Mouse (Mus musculus): ENCODE measurements around the gene Gdf10.

Gdf10 gene

GRCm38 (mm10) chr14:33923168-33924070, at the start of gene Gdf10:
Gdf10 (plus strand) TSS chr14:33923587.
- DNase-seq (ENCODE audit: low read depth, low spot score) = no peak

GRCm38 (mm10) chr14:33878826-33879225, 44.6 kb upstream of the Gdf10 start:
- DNase-seq (ENCODE audit: low read depth, low spot score) = no peak

GRCm38 (mm10) chr14:33880236-33880635, 43.2 kb upstream of the Gdf10 start:
- no peak for DNase-seq (ENCODE audit: low read depth, low spot score)

GRCm38 (mm10) chr14:33881471-33881870, 41.9 kb upstream of the Gdf10 start:
- no peak for DNase-seq (ENCODE audit: low read depth, low spot score)

- no peak for DNase-seq (ENCODE audit: low read depth, low spot score)
Measured at GRCm38 (mm10) chr14:33883046-33883445, 40.3 kb upstream of the Gdf10 start.

GRCm38 (mm10) chr14:33885466-33885865, 37.9 kb upstream of the Gdf10 start:
- DNase-seq (ENCODE audit: low read depth, low spot score) = no peak

GRCm38 (mm10) chr14:33888387-33889035, 34.9 kb upstream of the Gdf10 start:
- DNase-seq (ENCODE audit: low read depth, low spot score) = no peak

- no peak for DNase-seq (ENCODE audit: low read depth, low spot score)
Measured at GRCm38 (mm10) chr14:33889971-33890370, 33.4 kb upstream of the Gdf10 start.

- DNase-seq (ENCODE audit: low read depth, low spot score) = no peak
Measured at GRCm38 (mm10) chr14:33891507-33891906, 31.9 kb upstream of the Gdf10 start.

- DNase-seq (ENCODE audit: low read depth, low spot score) = no peak
Measured at GRCm38 (mm10) chr14:33895777-33896176, 27.6 kb upstream of the Gdf10 start.

GRCm38 (mm10) chr14:33896628-33897300, 26.6 kb upstream of the Gdf10 start:
- peak; percentile 41 for DNase-seq (ENCODE audit: low read depth, low spot score)

GRCm38 (mm10) chr14:33902783-33903182, 20.6 kb upstream of the Gdf10 start:
- no peak for DNase-seq (ENCODE audit: low read depth, low spot score)

- peak; percentile 8 for DNase-seq (ENCODE audit: low read depth, low spot score)
Measured at GRCm38 (mm10) chr14:33903199-33903598, 20.2 kb upstream of the Gdf10 start.

- no peak for DNase-seq (ENCODE audit: low read depth, low spot score)
Measured at GRCm38 (mm10) chr14:33904851-33905250, 18.5 kb upstream of the Gdf10 start.

GRCm38 (mm10) chr14:33913727-33914126, 9.7 kb upstream of the Gdf10 start:
- peak; percentile 14 for DNase-seq (ENCODE audit: low read depth, low spot score)

GRCm38 (mm10) chr14:33914206-33914605, 9.2 kb upstream of the Gdf10 start:
- DNase-seq (ENCODE audit: low read depth, low spot score) = no peak

- DNase-seq (ENCODE audit: low read depth, low spot score) = no peak
Measured at GRCm38 (mm10) chr14:33920727-33921559, 2.4 kb upstream of the Gdf10 start.

GRCm38 (mm10) chr14:33922771-33923167, 618 bp upstream of the Gdf10 start:
- DNase-seq (ENCODE audit: low read depth, low spot score) = no peak

GRCm38 (mm10) chr14:33931853-33932252, 8.5 kb downstream of the Gdf10 start:
- no peak for DNase-seq (ENCODE audit: low read depth, low spot score)

- peak; percentile 40 for DNase-seq (ENCODE audit: low read depth, low spot score)
Measured at GRCm38 (mm10) chr14:33932935-33933703, 9.7 kb downstream of the Gdf10 start.

Data from 3T3-L1 (cell line).